Mouse (Mus musculus): ENCODE data around the gene Elmsan1. TPM values are rescaled to one million over a fixed set of nuclear protein-coding genes. Genes with fewer than 3 reads are reported as not detected.
"Not testable (repeated sequence)": the region's sequence is repeated elsewhere in the genome, so short reads cannot be mapped to it uniquely, and the experiment has no call there.

The Elmsan1 gene
- polyA plus RNA-seq, 1 experiment from 2014 or later: 11.3 TPM

DNA sequence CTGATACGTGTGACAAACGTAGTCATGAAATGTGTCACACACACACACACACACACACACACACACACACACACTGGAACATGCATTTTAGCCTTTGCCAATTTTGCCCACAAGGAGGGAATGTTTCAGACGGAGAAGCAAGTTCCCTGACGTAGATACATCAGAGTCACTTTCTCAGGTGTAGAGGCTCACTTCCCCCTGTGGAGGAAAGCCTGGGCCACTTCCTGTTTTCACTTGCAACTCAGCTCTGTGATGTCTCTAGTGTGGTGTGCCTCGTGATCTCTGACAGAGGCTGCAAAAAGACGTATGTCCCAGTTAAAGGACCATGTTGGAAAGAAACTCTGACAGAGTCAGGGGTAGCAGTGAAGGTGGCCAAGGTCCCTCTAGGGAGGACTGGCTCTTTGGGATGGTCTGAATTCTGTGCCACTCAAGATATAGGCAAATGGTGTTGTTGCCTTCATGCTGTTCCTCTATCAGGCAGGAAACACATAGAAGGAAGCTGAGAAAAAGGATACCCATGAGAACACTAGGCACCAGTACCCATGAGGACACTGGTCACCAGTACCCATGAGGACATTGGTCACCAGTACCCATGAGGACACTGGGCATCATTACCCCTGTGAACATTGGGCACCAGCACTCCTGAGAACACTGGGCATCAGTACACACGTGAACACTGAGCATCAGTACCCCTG is 24.5 kb upstream of the Elmsan1 start:
- TF ChIP-seq CTCF (IDR thresholded peaks at IDR 0.05; ENCODE audit: low read depth): no peak
- 68% methylated on average over 7 of the region's 7 CpGs for WGBS
- no peaks in the 10 kb centered on the region for H3K27me3 ChIP-seq (ENCODE audit: insufficient read depth, low read length)
- H3K9me3 ChIP-seq (ENCODE audit: low read depth, low read length): no peaks in the 10 kb centered on the region
- no peak overlapping the region for H3K4me2 ChIP-seq
- ATAC-seq (ENCODE audit: insufficient read depth) (no peak), DNase-seq (no peak)
- H3K4me3 ChIP-seq (ENCODE audit: low read depth, low read length): no peak overlapping the region
- no peak overlapping the region for H3K9ac ChIP-seq
- no peaks in the 10 kb centered on the region for H3K36me3 ChIP-seq (ENCODE audit: insufficient read depth)
- H3K27ac ChIP-seq (ENCODE audit: low read depth): no peak overlapping the region
- no peaks in the 10 kb centered on the region for H3K4me1 ChIP-seq (ENCODE audit: insufficient read depth)

DNA sequence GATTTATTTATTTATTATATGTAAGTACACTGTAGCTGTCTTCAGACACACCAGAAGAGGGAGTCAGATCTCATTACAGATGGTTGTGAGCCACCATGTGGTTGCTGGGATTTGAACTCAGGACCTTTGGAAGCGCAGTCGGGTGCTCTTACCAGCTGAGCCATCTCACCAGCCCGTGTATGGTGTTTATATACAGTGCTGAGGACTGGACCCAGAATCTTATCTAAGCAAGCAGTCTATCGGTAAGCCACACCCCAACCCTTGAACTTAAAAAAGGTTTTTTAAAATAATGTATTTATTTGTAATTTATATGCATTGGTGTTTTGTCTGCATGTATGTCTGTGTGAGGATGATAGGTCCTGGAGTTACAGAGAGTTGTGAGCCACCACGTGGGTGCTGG is 18.4 kb upstream of the Elmsan1 start:
- H3K9me3 ChIP-seq (ENCODE audit: low read depth, low read length); H3K4me2 ChIP-seq; H3K9ac ChIP-seq; ATAC-seq (ENCODE audit: insufficient read depth); H3K36me3 ChIP-seq (ENCODE audit: insufficient read depth); H3K4me3 ChIP-seq (ENCODE audit: low read depth, low read length); H3K27me3 ChIP-seq (ENCODE audit: insufficient read depth, low read length); H3K4me1 ChIP-seq (ENCODE audit: insufficient read depth); DNase-seq; H3K27ac ChIP-seq (ENCODE audit: low read depth): not testable (repeated sequence)
- WGBS: 76% methylated on average over 5 of the region's 5 CpGs

DNA sequence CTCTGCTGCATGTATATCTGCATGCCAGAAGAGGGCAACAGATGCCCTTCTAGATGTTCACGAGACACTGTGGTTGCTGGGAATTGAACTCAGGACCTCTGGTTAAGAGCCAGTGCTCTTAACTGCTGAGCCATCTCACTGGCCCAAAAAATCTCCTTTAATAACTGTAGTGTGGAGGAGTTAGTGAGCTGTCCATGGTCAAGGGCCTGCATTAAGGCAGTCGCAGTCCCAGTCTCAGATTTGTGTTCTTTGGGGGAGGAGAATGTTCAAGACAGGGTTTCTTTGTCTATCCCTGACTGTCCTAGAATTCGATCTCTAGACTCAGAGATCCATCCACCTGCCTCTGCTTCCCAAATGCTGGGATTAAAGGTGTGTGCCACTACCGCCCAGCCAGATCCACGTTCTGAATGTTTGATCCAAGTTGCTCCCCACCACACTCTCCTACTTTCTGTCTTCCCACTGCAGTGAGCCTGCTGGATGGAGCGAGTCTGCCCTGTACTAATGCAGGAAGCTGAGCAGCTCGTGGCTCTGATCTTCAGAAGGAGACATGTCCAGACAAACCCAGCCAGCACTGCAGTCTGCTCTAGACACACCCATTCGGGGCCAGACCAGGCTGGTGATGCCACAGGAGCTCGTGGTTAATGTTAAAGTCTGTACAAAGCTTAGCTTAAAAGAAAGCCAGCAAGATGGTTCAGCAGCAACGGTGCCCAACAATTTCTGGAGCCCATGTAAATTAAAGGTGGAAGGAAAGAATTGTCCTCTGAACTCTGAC is 17.5 kb upstream of the Elmsan1 start:
- ATAC-seq (ENCODE audit: insufficient read depth) (no peak), DNase-seq (no peak)
- Histone ChIP-seq H3K9ac (no peak overlapping the region), H3K27me3 (ENCODE audit: insufficient read depth, low read length) (no peaks in the 10 kb centered on the region), H3K4me3 (ENCODE audit: low read depth, low read length) (no peak overlapping the region), H3K9me3 (ENCODE audit: low read depth, low read length) (no peaks in the 10 kb centered on the region), H3K27ac (ENCODE audit: low read depth) (no peak overlapping the region), H3K36me3 (ENCODE audit: insufficient read depth) (no peaks in the 10 kb centered on the region), H3K4me1 (ENCODE audit: insufficient read depth) (no peaks in the 10 kb centered on the region), H3K4me2 (no peak overlapping the region)
- TF ChIP-seq CTCF (IDR thresholded peaks at IDR 0.05; ENCODE audit: low read depth): no peak
- WGBS: 76% methylated on average over 10 of the region's 10 CpGs

DNA sequence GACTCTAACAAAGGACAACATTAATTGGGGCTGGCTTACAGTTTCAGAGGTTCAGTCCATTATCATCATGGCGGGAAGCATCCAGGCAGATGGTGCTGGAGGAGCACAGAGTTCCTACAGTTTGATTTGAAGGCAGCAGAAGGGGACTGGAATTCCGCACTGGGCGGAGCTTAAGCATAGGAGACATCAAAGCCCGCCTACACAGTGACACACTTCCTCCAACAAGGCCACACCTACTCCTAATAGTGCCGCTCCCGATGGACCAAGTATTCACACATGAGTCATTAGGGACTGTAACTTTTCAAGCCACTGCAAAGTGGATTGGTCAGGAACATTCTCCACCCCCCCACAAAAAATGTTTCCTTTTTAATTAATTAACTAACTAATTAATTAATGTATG is 16.9 kb upstream of the Elmsan1 start:
- Histone ChIP-seq H3K27me3 (ENCODE audit: insufficient read depth, low read length) (no peaks in the 10 kb centered on the region), H3K27ac (ENCODE audit: low read depth) (no peak overlapping the region), H3K4me2 (no peak overlapping the region), H3K4me3 (ENCODE audit: low read depth, low read length) (no peak overlapping the region), H3K4me1 (ENCODE audit: insufficient read depth) (no peaks in the 10 kb centered on the region), H3K9me3 (ENCODE audit: low read depth, low read length) (no peaks in the 10 kb centered on the region), H3K36me3 (ENCODE audit: insufficient read depth) (no peaks in the 10 kb centered on the region), H3K9ac (no peak overlapping the region)
- no peak for ATAC-seq (ENCODE audit: insufficient read depth)
- DNase-seq: no peak
- WGBS: 90% methylated on average over 6 of the region's 6 CpGs
- TF ChIP-seq CTCF (IDR thresholded peaks at IDR 0.05; ENCODE audit: low read depth): no peak

DNA sequence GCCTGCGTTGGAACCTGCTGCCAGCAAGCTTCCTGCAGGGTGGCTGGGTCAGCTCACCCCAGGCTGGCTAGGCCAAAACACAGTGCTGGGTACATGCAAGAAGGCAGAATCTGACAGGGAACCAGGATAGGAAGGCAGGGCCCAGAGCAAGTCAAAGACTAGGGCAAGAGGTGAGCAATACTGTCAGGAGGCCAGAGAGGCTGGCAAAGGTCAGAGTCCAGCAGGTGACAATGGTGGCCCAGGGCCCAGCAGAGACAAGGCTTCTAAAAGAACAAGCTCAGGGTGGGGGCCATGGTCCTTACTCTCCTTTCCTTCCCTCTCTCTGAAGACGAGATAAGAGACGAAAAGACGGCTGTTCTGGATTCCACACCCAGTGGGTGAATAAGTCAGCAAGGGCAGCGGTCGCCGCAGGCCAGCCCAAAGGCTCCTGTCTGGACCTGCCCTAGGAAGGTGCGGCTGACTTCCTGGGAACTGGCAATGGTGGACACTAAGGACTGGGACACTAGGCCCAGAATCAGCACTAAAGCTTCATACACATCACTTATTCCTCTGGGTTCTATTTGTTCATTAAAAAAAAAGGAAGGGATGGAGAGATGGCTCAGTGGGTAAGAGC is 14.9 kb upstream of the Elmsan1 start:
- Histone ChIP-seq H3K4me3 (ENCODE audit: low read depth, low read length) (no peak overlapping the region), H3K4me2 (no peak overlapping the region), H3K27me3 (ENCODE audit: insufficient read depth, low read length) (no peaks in the 10 kb centered on the region), H3K36me3 (ENCODE audit: insufficient read depth) (no peaks in the 10 kb centered on the region), H3K4me1 (ENCODE audit: insufficient read depth) (no peaks in the 10 kb centered on the region), H3K27ac (ENCODE audit: low read depth) (no peak overlapping the region), H3K9ac (no peak overlapping the region), H3K9me3 (ENCODE audit: low read depth, low read length) (no peaks in the 10 kb centered on the region)
- ATAC-seq (ENCODE audit: insufficient read depth): no peak
- TF ChIP-seq CTCF (IDR thresholded peaks at IDR 0.05; ENCODE audit: low read depth): no peak
- WGBS: 71% methylated on average over 8 of the region's 8 CpGs
- no peak for DNase-seq

DNA sequence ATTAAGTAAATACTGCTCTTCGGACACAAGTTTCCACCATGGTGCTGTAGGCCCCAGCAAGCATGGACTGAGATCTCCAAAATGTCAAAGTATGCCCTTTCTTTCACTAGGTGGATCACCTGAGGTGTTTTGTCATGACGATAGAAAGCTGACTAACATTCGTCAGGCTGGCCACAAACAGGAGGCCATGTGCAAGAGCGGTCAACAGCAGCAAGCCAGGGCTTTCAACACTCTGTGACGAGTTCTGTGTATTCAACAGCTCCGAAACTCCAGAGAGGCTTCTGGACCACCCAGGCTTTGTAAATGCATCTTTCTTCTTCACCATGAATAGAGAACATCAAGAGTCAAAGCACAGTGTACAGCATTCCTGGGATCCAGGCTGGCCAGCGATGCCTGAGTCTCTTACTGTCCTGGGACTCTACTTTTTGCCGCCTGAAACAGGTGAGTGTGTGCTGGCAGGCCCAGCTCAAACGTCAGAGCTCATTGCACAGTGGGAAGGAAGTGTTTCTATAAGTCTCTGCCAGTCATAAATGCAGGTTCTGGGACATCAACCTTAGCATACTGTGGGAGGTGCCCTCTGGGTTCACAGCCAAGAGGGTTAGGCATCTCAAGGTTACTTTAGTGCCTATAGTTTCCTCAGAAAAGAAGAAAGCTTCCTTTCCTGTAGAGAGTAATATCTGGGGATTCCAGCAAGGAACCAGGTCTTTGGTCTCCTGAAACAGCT is 7.6 kb upstream of the Elmsan1 start:
- ATAC-seq (ENCODE audit: insufficient read depth) (no peak), DNase-seq (no peak)
- no peak for TF ChIP-seq CTCF (IDR thresholded peaks at IDR 0.05; ENCODE audit: low read depth)
- Histone ChIP-seq H3K9ac (no peak overlapping the region), H3K4me1 (ENCODE audit: insufficient read depth) (no peaks in the 10 kb centered on the region), H3K4me2 (no peak overlapping the region), H3K4me3 (ENCODE audit: low read depth, low read length) (no peak overlapping the region), H3K27me3 (ENCODE audit: insufficient read depth, low read length) (no peaks in the 10 kb centered on the region), H3K9me3 (ENCODE audit: low read depth, low read length) (no peaks in the 10 kb centered on the region), H3K36me3 (ENCODE audit: insufficient read depth) (no peaks in the 10 kb centered on the region), H3K27ac (ENCODE audit: low read depth) (no peak overlapping the region)
- 74% methylated on average over 9 of the region's 9 CpGs for WGBS

Measured in lung, embryonic 14.5 days (tissue).